Mouse (Mus musculus): ENCODE measurements around the gene Gprin3.

GRCm38 (mm10) chr6:59341146-59341545 is 84.9 kb downstream of the Gprin3 start:
- TF ChIP-seq CTCF (IDR thresholded peaks at IDR 0.05; ENCODE audit: borderline replicate concordance, control insufficient read depth, extremely low read depth, insufficient read depth, low read length, poor library complexity) (no peak), POLR2A (IDR thresholded peaks at IDR 0.05; ENCODE audit: control insufficient read depth, extremely low read depth, insufficient read depth, low read length, poor library complexity) (no peak)
